Mouse (Mus musculus) midbrain, embryonic 16.5 days (tissue): ENCODE measurements around the gene Rap1b. TPM values are rescaled to one million over a fixed set of nuclear protein-coding genes. Genes with fewer than 3 reads are reported as not detected.

ENCODE experiments used
- ATAC-seq: fragments of 200-750 bp; cut with Nextera tagmentation; 2 replicates; pipeline ENCODE4 v1.8.0; 2017; ENCODE audit warnings: moderate TSS enrichment
- H3K27ac ChIP-seq: fragments of 300-500 bp; sonication (generic); 2 replicates; pipeline ENCODE4 v1.5.1; 2014; ENCODE audit warnings: mild to moderate bottlenecking, low read length, mixed read lengths
- H3K27me3 ChIP-seq: fragments of 300-500 bp; sonication (generic); 2 replicates; pipeline ENCODE4 v1.6.1; 2014; ENCODE audit warnings: low read depth, low read length, mixed read lengths; ENCODE audit not compliant: control insufficient read depth, insufficient read depth
- H3K36me3 ChIP-seq: fragments of 300-500 bp; sonication (generic); 2 replicates; pipeline ENCODE4 v1.6.1; 2014; ENCODE audit warnings: mild to moderate bottlenecking, low read length, moderate library complexity, mixed read lengths; ENCODE audit not compliant: control insufficient read depth, insufficient read depth
- H3K4me1 ChIP-seq: fragments of 300-500 bp; sonication (generic); 2 replicates; pipeline ENCODE4 v1.6.1; 2014; ENCODE audit warnings: mild to moderate bottlenecking, low read length, mixed read lengths; ENCODE audit not compliant: control insufficient read depth, insufficient read depth
- H3K4me2 ChIP-seq: fragments of 300-500 bp; sonication (generic); 2 replicates; pipeline ENCODE4 v1.6.1; 2014; ENCODE audit warnings: mild to moderate bottlenecking, low read length, mixed read lengths
- H3K4me3 ChIP-seq: fragments of 300-500 bp; sonication (generic); 2 replicates; pipeline ENCODE4 v1.5.1; 2014; ENCODE audit warnings: low read depth, mild to moderate bottlenecking, low read length, moderate library complexity, mixed read lengths
- H3K9ac ChIP-seq: fragments of 300-500 bp; sonication (generic); 2 replicates; pipeline ENCODE4 v1.6.1; 2014; ENCODE audit warnings: low read depth, low read length, mixed read lengths
- H3K9me3 ChIP-seq: fragments of 300-500 bp; sonication (generic); replicated peaks from 2 replicates; pipeline ENCODE4 v1.6.1; 2014; ENCODE audit warnings: mild to moderate bottlenecking, low read length, mixed read lengths; ENCODE audit not compliant: control insufficient read depth, poor library complexity, severe bottlenecking
- WGBS: fragments of 180-500 bp; shearing (Covaris S2); extraction: QIAGEN DNeasy Blood & Tissue Kit; methylation state at CpG from one replicate; pipeline ENCODE4 v1.1.7; 2014; 5-methylcytosine and 5-hydroxymethylcytosine counted together
- polyA plus RNA-seq: library from polyadenylated mRNA; unstranded; fragments of >200 nt; fragmentation: Nextera tagmentation; extraction: Ambion mirVana; gene quantifications from 2 replicates; pipeline ENCODE4 v1.2.1, GENCODE M21; 2015

Rap1b gene
- polyA plus RNA-seq, 1 experiment from 2014 or later = 171 TPM

DNA sequence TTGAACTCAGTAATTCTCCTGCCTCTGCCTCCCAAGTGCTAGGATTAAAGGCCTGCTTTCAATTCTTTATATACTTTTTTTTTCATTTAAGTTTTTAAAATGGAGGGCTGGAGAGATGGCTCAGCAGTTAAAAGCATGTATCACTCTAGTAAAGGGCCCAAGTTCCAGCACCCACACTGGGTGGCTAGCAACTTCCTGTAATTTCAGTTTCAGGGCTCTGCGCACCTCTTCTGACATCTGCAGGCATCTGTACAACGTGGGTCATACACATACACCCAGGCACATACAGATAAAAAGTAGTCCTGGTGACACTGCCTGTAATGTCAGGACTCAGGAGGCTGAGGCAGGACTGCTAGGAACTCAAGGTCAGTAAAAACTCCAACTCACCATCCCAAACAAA lies 9.5 kb downstream of the Rap1b start:
- no peaks in the 10 kb centered on the region for H3K27me3 ChIP-seq
- H3K36me3 ChIP-seq = no peaks in the 10 kb centered on the region
- H3K9me3 ChIP-seq = no peaks in the 10 kb centered on the region
- H3K27ac ChIP-seq = no peak overlapping the region
- no peak overlapping the region for H3K4me2 ChIP-seq
- 89% methylated on average over 2 of the region's 2 CpGs for WGBS
- H3K4me1 ChIP-seq = peaks cover 3% of the 10 kb centered on the region; the same call in 1 of the 2 replicates
- H3K9ac ChIP-seq = no peak overlapping the region
- ATAC-seq = no peak
- H3K4me3 ChIP-seq = no peak overlapping the region

DNA sequence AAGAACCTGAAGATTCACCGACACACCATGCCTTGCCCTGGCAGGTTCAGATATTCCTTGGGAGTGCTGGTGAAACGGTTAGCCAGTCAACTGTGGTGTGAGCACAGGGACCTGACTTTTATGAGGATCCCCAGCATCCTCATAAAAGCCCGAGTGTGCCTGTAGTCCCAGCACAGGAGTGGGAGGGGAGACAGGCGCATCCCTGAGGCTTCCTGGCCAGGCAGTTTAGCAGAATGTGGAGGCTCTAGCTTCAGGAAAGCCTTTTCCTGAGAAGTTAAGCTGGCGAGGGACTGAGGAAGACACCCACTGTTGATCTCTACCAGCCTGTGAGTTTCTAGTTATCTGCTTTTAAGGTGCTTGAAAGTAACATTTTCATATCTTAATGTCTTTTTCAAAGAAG lies 10.4 kb downstream of the Rap1b start:
- no peaks in the 10 kb centered on the region for H3K36me3 ChIP-seq
- H3K4me1 ChIP-seq = peaks cover 3% of the 10 kb centered on the region; the same call in 1 of the 2 replicates
- no peak overlapping the region for H3K9ac ChIP-seq
- ATAC-seq = no peak
- no peak overlapping the region for H3K4me3 ChIP-seq
- no peaks in the 10 kb centered on the region for H3K9me3 ChIP-seq
- H3K27me3 ChIP-seq = no peaks in the 10 kb centered on the region
- H3K27ac ChIP-seq = no peak overlapping the region
- no peak overlapping the region for H3K4me2 ChIP-seq
- WGBS = 65% methylated on average over 5 of the region's 5 CpGs

DNA sequence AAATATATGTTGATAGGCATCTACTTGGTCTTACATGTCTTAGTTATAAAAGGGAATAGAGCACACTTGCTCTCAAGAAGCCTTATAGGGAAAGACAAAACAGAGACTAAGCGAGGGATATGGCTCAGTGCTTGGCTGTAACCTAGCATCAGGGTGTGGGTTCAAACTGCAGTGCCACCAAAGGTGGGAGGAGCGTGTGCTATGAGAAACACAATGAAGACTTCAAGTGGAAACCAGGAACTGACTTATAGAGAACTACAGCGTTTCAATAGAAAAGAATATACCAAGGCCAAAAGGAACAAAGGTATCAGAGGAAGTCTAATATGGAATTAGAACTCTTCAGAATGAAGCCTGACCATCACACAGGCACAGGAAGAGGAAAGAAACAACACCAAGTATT lies 15.0 kb downstream of the Rap1b start:
- peaks cover 5% of the 10 kb centered on the region; the same call in 1 of the 2 replicates for H3K4me1 ChIP-seq
- no peak overlapping the region for H3K4me2 ChIP-seq
- no peak overlapping the region for H3K27ac ChIP-seq
- H3K9ac ChIP-seq = no peak overlapping the region
- H3K36me3 ChIP-seq = no peaks in the 10 kb centered on the region
- 93% methylated on average over 3 of the region's 3 CpGs for WGBS
- H3K4me3 ChIP-seq = no peak overlapping the region
- ATAC-seq = no peak
- no peaks in the 10 kb centered on the region for H3K27me3 ChIP-seq
- H3K9me3 ChIP-seq = no peaks in the 10 kb centered on the region

DNA sequence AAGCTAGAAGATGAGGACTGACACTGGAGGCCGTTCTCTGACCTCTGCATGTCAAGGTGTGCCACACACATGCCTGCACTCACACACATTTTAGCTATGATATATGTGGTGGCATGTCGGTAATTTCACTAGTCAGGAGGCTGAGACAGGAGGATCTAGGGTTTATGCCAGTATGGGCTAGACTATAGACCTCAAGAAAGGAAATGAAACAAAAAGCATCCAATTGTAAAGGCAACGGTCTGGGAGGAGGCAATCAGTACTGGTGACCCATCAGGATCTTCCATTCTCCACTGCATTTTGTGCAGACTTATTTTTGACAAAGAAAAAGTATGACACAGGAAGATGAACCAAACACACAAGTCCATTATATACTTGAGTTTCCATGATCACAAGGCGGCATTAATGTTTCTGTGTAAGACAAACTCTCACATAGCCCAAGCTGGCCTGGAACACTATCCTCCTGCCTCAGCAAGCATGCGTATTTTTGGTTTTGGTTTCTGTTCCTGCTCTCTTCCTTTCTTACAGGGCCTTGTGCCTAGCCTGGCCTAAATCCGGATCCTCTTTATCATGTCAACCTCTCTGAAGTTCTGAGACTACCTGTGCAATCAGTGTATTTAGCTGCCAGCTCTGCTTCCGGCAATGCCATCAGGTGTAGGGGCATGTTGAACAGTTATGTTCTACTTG lies 16.2 kb downstream of the Rap1b start:
- H3K4me1 ChIP-seq = 0 out of 2 replicates have a peak, but pooled peaks cover 2% of the 10 kb centered on the region
- H3K4me3 ChIP-seq = no peak overlapping the region
- no peak overlapping the region for H3K27ac ChIP-seq
- no peaks in the 10 kb centered on the region for H3K36me3 ChIP-seq
- no peak overlapping the region for H3K4me2 ChIP-seq
- no peak overlapping the region for H3K9ac ChIP-seq
- no peak for ATAC-seq
- no peaks in the 10 kb centered on the region for H3K9me3 ChIP-seq
- no peaks in the 10 kb centered on the region for H3K27me3 ChIP-seq
- WGBS = 96% methylated on average over 7 of the region's 7 CpGs

DNA sequence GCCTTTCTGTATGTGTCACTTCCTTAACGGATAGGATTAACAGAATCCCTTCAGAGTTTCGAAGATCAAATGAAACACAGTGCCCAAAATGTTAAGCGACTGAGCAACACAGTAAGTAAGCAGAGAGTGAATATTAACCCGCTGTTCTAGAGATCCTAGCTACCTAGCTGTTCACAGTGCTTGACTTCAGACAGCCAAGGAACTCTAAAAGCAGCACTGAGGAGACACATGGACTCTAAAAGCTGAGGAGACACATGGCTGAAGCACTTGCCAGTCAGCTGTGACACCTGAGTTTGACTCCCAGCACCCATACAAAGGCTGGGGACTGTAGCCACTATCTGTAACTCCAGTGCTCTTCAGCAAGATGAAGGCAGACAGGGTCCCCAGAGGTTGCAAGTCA lies 16.8 kb downstream of the Rap1b start:
- Histone ChIP-seq H3K36me3 (no peaks in the 10 kb centered on the region), H3K27ac (no peak overlapping the region), H3K4me2 (no peak overlapping the region), H3K4me3 (no peak overlapping the region), H3K9ac (no peak overlapping the region), H3K27me3 (no peaks in the 10 kb centered on the region), H3K9me3 (no peaks in the 10 kb centered on the region), H3K4me1 (0 out of 2 replicates have a peak, but pooled peaks cover 2% of the 10 kb centered on the region)
- no peak for ATAC-seq
- 69% methylated on average over 4 of the region's 4 CpGs for WGBS

DNA sequence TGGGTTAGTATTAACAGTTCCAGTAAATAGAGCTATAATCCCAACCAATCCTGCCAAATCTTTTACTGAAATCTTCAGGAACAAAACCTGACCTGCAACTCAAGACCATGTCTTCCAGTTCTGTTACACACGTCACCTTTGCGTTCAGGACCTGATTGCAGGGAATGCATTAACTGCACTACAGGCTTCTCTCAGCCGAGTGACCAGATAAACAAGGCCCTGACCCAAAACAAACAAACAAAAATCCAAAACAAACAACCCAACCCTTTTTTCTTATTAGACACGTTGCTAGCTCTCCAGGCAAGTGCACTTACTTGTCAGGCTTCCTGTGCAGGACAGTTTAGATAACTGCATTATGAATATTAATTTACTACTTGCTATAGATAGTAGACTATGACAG lies 17.3 kb downstream of the Rap1b start:
- H3K36me3 ChIP-seq = no peaks in the 10 kb centered on the region
- no peak overlapping the region for H3K27ac ChIP-seq
- H3K27me3 ChIP-seq = no peaks in the 10 kb centered on the region
- no peaks in the 10 kb centered on the region for H3K9me3 ChIP-seq
- 0 out of 2 replicates have a peak, but pooled peaks cover 2% of the 10 kb centered on the region for H3K4me1 ChIP-seq
- WGBS = 82% methylated on average over 4 of the region's 4 CpGs
- no peak overlapping the region for H3K9ac ChIP-seq
- no peak overlapping the region for H3K4me2 ChIP-seq
- ATAC-seq = no peak
- no peak overlapping the region for H3K4me3 ChIP-seq

DNA sequence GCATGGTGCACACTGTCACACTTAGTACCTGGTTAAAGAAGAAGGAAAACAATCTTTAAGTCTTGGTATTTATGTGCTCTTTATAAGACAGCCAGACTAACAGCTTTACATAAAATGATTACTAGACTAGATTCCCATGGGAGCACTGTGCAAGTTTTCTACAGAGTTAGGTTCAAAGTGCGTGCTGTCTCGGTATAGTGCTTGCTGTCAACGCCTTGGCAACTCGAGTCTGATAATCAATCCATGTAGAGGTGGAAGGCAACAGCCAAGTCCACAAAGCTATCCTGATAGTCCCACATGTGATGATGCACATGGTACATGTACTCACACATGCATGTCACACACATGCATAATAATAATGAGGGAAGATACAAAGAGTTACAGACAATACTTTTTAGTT lies 21.2 kb downstream of the Rap1b start:
- H3K27me3 ChIP-seq = no peaks in the 10 kb centered on the region
- H3K36me3 ChIP-seq = peaks cover 6% of the 10 kb centered on the region; the same call in 1 of the 2 replicates
- ATAC-seq = no peak
- no peaks in the 10 kb centered on the region for H3K9me3 ChIP-seq
- H3K9ac ChIP-seq = no peak overlapping the region
- H3K4me1 ChIP-seq = 0 out of 2 replicates have a peak, but pooled peaks cover 2% of the 10 kb centered on the region
- no peak overlapping the region for H3K27ac ChIP-seq
- 90% methylated on average over 4 of the region's 4 CpGs for WGBS
- H3K4me2 ChIP-seq = no peak overlapping the region
- H3K4me3 ChIP-seq = no peak overlapping the region

DNA sequence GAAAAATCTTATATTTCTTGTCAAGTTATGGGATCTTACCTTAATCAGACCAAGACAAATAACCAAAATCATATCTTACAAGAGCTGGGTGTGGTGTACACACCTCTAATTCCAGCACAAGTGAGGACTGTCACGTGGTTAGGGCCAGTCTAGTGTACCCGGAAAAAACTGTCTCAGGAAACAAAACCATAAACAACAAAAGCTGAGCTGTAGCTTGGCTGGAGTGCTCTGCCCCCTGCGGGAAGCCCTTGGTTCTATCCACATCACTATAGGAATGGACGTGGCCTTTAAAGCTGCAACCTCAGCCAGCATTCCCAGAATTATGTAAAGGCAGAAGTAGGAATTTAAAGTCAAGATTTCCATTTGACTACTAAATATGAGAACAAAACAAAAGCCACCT lies 21.7 kb downstream of the Rap1b start:
- no peak for ATAC-seq
- no peak overlapping the region for H3K27ac ChIP-seq
- no peak overlapping the region for H3K4me3 ChIP-seq
- H3K4me2 ChIP-seq = no peak overlapping the region
- 68% methylated on average over 4 of the region's 4 CpGs for WGBS
- H3K9me3 ChIP-seq = no peaks in the 10 kb centered on the region
- 0 out of 2 replicates have a peak, but pooled peaks cover 2% of the 10 kb centered on the region for H3K4me1 ChIP-seq
- peaks cover 6% of the 10 kb centered on the region; the same call in 1 of the 2 replicates for H3K36me3 ChIP-seq
- no peak overlapping the region for H3K9ac ChIP-seq
- H3K27me3 ChIP-seq = no peaks in the 10 kb centered on the region

DNA sequence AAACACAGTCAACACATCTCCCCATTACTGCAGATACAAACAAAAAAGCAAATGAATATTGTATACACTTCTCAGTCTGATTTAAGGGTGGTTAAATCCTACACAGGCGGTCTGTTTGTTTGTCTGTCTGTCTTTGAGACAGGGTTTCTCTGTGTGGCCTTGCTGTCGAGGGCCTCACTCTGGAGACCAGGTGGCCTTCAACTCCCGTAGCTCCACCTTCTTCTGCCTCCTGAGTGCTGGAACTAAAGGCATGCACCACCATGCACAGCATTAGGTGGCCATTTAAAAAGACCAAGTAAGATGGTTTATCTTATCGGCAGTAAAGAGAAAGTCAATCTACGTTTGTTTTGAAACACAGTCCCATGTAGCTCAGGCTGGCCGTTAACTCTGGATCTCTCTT lies 22.5 kb downstream of the Rap1b start:
- ATAC-seq = no peak
- Histone ChIP-seq H3K36me3 (peaks cover 7% of the 10 kb centered on the region; the same call in 1 of the 2 replicates), H3K9ac (no peak overlapping the region), H3K4me1 (0 out of 2 replicates have a peak, but pooled peaks cover 2% of the 10 kb centered on the region), H3K27ac (no peak overlapping the region), H3K27me3 (no peaks in the 10 kb centered on the region), H3K4me2 (no peak overlapping the region), H3K9me3 (no peaks in the 10 kb centered on the region), H3K4me3 (no peak overlapping the region)
- whole genome bisulfite sequencing = 93% methylated on average over 6 of the region's 6 CpGs
